Mouse (Mus musculus): ENCODE measurements around the gene Tcf23. TPM values are rescaled to one million over a fixed set of nuclear protein-coding genes. Genes with fewer than 3 reads are reported as not detected.
"Not testable (repeated sequence)": the region's sequence is repeated elsewhere in the genome, so short reads cannot be mapped to it uniquely, and the experiment has no call there.

The Tcf23 gene
- polyA plus RNA-seq, 1 experiment: 0.20 TPM

GRCm38 (mm10) chr5:30994910-30995635, 26.6 kb downstream of the Tcf23 start:
- no peak for DNase-seq (ENCODE audit: extremely low spot score in 1 of 2, low spot score in 1 of 2)

GRCm38 (mm10) chr5:30998306-30998705, 29.8 kb downstream of the Tcf23 start:
- peak in 1 of 2 experiments; percentile 13 for DNase-seq (ENCODE audit: extremely low spot score in 1 of 2, low spot score in 1 of 2)

- no peak for DNase-seq (ENCODE audit: extremely low spot score in 1 of 2, low spot score in 1 of 2)
Observed at GRCm38 (mm10) chr5:30999324-30999723, 30.9 kb downstream of the Tcf23 start.

- no peak for DNase-seq (ENCODE audit: extremely low spot score in 1 of 2, low spot score in 1 of 2)
Observed at GRCm38 (mm10) chr5:31000122-31000521, 31.7 kb downstream of the Tcf23 start.

GRCm38 (mm10) chr5:31000993-31001392, 32.5 kb downstream of the Tcf23 start:
- no peak for DNase-seq (ENCODE audit: extremely low spot score in 1 of 2, low spot score in 1 of 2)

- DNase-seq (ENCODE audit: extremely low spot score in 1 of 2, low spot score in 1 of 2): no peak
Observed at GRCm38 (mm10) chr5:31001560-31001959, 33.1 kb downstream of the Tcf23 start.

- peak; percentile 79 to 97 for DNase-seq (ENCODE audit: extremely low spot score in 1 of 2, low spot score in 1 of 2)
Observed at GRCm38 (mm10) chr5:31004184-31004583, 35.7 kb downstream of the Tcf23 start.

GRCm38 (mm10) chr5:31012737-31013136, 44.3 kb downstream of the Tcf23 start:
- no peak for DNase-seq (ENCODE audit: extremely low spot score in 1 of 2, low spot score in 1 of 2)

GRCm38 (mm10) chr5:31015913-31016312, 47.5 kb downstream of the Tcf23 start:
- DNase-seq (ENCODE audit: extremely low spot score in 1 of 2, low spot score in 1 of 2): no peak

- DNase-seq (ENCODE audit: extremely low spot score in 1 of 2, low spot score in 1 of 2): not testable (repeated sequence)
Observed at GRCm38 (mm10) chr5:31021790-31022189, 53.3 kb downstream of the Tcf23 start.

- DNase-seq (ENCODE audit: extremely low spot score in 1 of 2, low spot score in 1 of 2): no peak
Observed at GRCm38 (mm10) chr5:31022690-31023089, 54.2 kb downstream of the Tcf23 start.

GRCm38 (mm10) chr5:31023254-31023653, 54.8 kb downstream of the Tcf23 start:
- DNase-seq (ENCODE audit: extremely low spot score in 1 of 2, low spot score in 1 of 2): no peak

- no peak for DNase-seq (ENCODE audit: extremely low spot score in 1 of 2, low spot score in 1 of 2)
Observed at GRCm38 (mm10) chr5:31024641-31025040, 56.2 kb downstream of the Tcf23 start.

Other genes starting within 250 kb of the Tcf23 start
- gene Mapre3, start 154.0 kb upstream of the Tcf23 start, polyA plus RNA-seq (2012; rRNA removed): 301 and 309 TPM in 2 replicates
- gene Tmem214, start 100.7 kb upstream of the Tcf23 start, polyA plus RNA-seq (2012; rRNA removed): 76.3 and 82.8 TPM in 2 replicates
- 24.2 and 25.4 TPM in 2 replicates for gene Agbl5, start 80.0 kb upstream of the Tcf23 start, polyA plus RNA-seq (2012; rRNA removed)
- 158 and 207 TPM in 2 replicates for gene Ost4, start 60.9 kb upstream of the Tcf23 start, polyA plus RNA-seq (2012; rRNA removed)
- 4.2 and 4.7 TPM in 2 replicates for gene Emilin1, start 55.3 kb upstream of the Tcf23 start, polyA plus RNA-seq (2012; rRNA removed)
- gene Khk, start 47.2 kb upstream of the Tcf23 start, polyA plus RNA-seq (2012; rRNA removed): 28.4 and 30.6 TPM in 2 replicates
- gene Cgref1, start 23.1 kb upstream of the Tcf23 start, polyA plus RNA-seq (2012; rRNA removed): 25.6 and 39.1 TPM in 2 replicates
- gene Preb, start 8.3 kb upstream of the Tcf23 start, polyA plus RNA-seq (2012; rRNA removed): 192 and 208 TPM in 2 replicates
- 175 TPM in 2 replicates for gene Atraid, start 79.7 kb downstream of the Tcf23 start, polyA plus RNA-seq (2012; rRNA removed)
- 33.1 and 35.2 TPM in 2 replicates for gene Slc5a6, start 80.3 kb downstream of the Tcf23 start, polyA plus RNA-seq (2012; rRNA removed)
- 14.8 and 18.0 TPM in 2 replicates for gene Cad, start 86.1 kb downstream of the Tcf23 start, polyA plus RNA-seq (2012; rRNA removed)
- gene Dnajc5g, start 137.6 kb downstream of the Tcf23 start, polyA plus RNA-seq (2012; rRNA removed): not detected in 2 replicates
- 140 and 173 TPM in 2 replicates for gene Slc30a3, start 139.6 kb downstream of the Tcf23 start, polyA plus RNA-seq (2012; rRNA removed)
- gene Trim54, start 148.1 kb downstream of the Tcf23 start, polyA plus RNA-seq (2012; rRNA removed): 0.64 and 2.0 TPM in 2 replicates
- gene Ucn, start 170.2 kb downstream of the Tcf23 start, polyA plus RNA-seq (2012; rRNA removed): 2.0 and 2.7 TPM in 2 replicates
- 98.3 and 108 TPM in 2 replicates for gene Mpv17, start 185.6 kb downstream of the Tcf23 start, polyA plus RNA-seq (2012; rRNA removed)
- 3.0 and 4.0 TPM in 2 replicates for gene Gm29609, start 211.2 kb downstream of the Tcf23 start, polyA plus RNA-seq (2012; rRNA removed)
- 80.3 and 89.9 TPM in 2 replicates for gene Gtf3c2, start 211.5 kb downstream of the Tcf23 start, polyA plus RNA-seq (2012; rRNA removed)
- gene Snx17, start 224.6 kb downstream of the Tcf23 start, polyA plus RNA-seq (2012; rRNA removed): 86.9 and 89.2 TPM in 2 replicates
- gene Eif2b4, start 224.8 kb downstream of the Tcf23 start, polyA plus RNA-seq (2012; rRNA removed): 50.6 and 63.3 TPM in 2 replicates
- 44.6 and 47.2 TPM in 2 replicates for gene Zfp513, start 233.6 kb downstream of the Tcf23 start, polyA plus RNA-seq (2012; rRNA removed)

Measured in frontal cortex, adult 2 months (tissue).